Mouse (Mus musculus) brain, embryonic 14.5 days (tissue): ENCODE measurements around the gene Picalm. TPM values are rescaled to one million over a fixed set of nuclear protein-coding genes. Genes with fewer than 3 reads are reported as not detected.
A peak's percentile ranks its signal among the peaks of the same experiment; 100 is the strongest.

Experiments used
- DNase-seq: peaks from one replicate; pipeline ENCODE4 v3.0.0-alpha.2; 2011; ENCODE audit warnings: low read depth
- CTCF ChIP-seq: fragments of 200-500 bp; IDR thresholded peaks from 2 replicates; pipeline ENCODE4 v1.5.1; 2012; ENCODE audit warnings: inconsistent platforms, mild to moderate bottlenecking, moderate library complexity, borderline replicate concordance; ENCODE audit not compliant: insufficient read depth, insufficient read length; ENCODE audit errors: extremely low read depth
- POLR2A ChIP-seq: fragments of 200-500 bp; IDR thresholded peaks from 2 replicates; pipeline ENCODE4 v1.6.1; 2012; ENCODE audit warnings: mild to moderate bottlenecking, inconsistent platforms, borderline replicate concordance; ENCODE audit not compliant: poor library complexity, insufficient read depth, insufficient read length, severe bottlenecking; ENCODE audit errors: extremely low read depth
- polyA plus RNA-seq: library from polyadenylated mRNA; depleted of rRNA; stranded (reverse); fragments of >200 nt; gene quantifications from 2 replicates; pipeline ENCODE4 v1.2.3, GENCODE M21; 2012; rRNA removed

Gene Picalm
- polyA plus RNA-seq: 182 and 193 TPM in 2 replicates

DNA sequence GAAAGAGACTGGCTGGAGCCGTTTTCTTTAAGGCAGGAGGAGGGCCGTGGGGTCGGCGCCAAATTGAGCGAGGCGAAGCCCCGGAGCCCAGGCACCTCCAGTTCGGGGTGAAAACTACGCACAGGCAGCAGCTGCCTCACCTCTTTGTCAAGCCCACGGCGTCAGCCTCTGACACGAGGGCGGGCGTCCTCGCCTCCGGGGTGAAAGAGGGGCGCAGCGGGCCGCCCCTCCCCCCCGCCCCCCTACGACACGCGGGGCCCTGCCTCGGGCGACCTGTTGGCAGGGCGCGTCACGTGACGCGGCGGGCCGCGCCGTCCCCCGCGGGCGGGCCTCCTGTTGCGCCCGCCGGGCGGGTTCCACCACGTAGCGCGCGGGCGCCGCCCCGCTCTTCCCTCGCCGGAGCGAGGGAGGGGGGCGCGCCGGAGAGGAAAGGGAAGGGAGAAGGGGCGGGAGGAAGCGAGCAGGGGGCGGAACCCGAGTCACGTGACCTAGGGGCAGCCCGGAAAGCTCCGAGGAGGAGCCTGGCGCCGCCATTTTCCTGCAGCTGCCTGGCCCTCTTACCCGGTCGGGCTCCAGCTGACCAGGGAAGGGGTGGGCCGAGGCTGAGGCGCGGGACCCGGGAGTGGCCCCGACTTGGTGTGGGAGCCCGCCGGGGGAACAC is at the start of gene Picalm:
Gene Picalm (plus strand): TSS at position 482 of the 661 bp plus-strand sequence.
- DNase-seq: peak; percentile 98
- TF ChIP-seq CTCF (no peak), POLR2A (no peak; the same call in none of the 2 replicates)

DNA sequence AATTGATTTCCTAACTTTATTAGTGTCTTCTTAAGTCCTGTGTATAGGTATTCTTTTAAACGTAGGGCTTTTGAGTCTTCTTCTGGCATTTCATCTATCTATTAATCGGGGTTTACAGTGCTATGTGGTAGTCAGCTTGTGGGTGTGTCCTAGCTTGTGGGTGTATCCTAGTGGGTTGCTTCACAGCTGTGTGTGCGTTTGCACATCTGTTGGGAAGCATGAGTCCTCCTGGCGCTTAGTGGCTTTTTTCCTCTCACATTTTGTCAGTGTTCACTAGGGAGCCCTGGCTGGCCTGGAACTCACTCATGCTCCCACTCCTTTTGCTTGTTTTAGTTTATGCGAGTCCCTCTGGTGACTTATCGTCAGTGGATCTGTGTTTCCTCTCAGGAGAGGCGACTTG is 46.2 kb upstream of the Picalm start:
- no peak for TF ChIP-seq CTCF
- TF ChIP-seq POLR2A: no peak
- DNase-seq: no peak

DNA sequence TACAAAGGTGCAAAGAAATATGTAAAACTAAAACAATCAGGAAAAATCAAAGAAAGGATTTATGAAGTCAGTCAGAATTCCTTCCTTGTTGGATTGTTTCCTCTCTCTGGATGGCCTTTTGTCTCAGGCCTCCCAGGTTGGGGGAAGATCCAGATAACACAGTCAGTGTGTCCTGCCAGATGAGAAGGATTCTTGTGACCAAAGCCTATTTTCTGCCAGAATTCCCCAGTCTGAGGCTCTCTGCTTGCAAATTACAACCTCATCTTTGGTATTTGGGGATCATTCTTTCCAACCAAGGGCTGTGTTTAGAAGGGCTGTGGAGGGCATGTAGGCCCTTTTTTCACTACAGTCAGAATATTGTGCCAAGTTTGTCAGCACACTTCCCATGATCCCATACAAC is 45.5 kb upstream of the Picalm start:
- TF ChIP-seq CTCF: no peak
- no peak for TF ChIP-seq POLR2A
- no peak for DNase-seq

DNA sequence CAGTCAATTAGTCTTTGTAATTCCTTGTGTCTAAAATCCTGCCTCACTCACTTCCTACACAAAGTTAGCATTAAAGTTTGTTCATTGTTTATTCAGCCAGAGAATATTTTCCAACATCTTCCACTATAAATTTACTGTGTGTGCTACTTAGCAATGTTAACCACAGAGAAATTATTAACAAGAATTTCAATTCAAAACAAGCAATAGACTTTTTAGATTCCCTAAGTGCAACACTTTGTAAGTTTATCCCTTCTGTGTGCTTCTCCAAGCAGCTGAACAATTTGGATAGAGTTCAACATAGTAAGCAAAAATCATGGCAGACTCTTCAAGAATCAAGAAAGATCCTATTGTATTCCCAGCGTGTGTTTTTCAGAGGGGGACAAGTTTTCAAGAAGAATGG is 44.3 kb upstream of the Picalm start:
- TF ChIP-seq POLR2A (no peak), CTCF (no peak)
- no peak for DNase-seq

DNA sequence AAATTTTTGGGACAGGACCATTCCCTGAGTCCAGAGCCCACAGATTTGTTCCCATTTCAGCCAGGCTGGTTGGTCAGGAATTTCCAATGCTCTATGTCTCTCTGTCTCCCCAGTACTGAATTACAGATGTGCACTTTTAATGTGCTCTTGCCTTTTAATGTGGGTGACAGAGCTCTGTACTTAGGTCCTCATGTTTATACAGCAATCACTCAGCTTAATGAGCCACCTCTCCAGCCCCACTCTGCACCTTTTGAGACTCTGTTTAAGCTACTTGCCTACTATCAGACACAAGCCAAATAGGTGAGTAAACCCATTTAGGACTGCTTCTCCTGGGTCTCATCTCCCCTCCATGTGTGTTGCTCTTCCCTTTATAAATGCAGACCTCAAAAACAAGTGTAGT is 43.2 kb upstream of the Picalm start:
- DNase-seq: no peak
- TF ChIP-seq POLR2A (no peak), CTCF (no peak)

DNA sequence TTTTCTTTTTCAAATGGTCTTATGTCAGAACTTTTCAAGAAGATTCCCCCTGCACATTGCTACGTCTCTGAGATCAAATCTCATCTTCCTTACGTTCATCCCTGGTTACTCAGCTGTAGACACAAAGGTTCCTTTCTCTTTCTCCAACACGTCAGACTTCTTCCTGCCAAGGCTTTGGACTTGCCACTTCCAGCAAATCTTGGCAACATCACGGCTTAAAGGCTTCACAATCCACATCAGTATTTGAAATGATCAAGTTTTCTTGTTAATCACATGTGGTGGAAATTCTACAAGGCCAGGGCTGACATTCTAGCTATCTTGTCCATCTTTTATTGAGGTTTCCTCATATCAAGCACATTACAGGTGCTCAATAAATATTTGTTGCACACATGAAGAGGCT is 39.0 kb upstream of the Picalm start:
- TF ChIP-seq POLR2A (no peak), CTCF (no peak)
- DNase-seq: no peak

DNA sequence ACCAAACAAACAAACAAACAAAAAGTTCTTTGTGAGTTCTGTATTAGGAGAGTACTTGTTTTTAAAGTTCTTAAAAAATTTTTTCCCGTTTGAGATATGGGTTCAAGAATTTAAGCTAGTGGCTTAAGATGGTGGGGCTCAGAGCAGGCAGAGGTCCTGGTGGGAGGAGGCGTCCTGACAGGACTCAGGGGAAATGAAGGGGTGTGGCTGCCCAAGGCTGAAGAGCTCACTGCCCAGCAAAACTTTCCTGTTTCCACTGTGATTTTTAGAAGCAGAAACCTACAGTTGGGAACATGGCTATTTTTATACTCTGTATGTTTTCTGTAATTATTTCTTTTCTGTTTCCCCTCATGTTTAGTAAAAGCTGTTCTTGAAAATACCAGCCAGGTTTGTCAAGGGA is 38.3 kb upstream of the Picalm start:
- TF ChIP-seq POLR2A (no peak), CTCF (no peak)
- no peak for DNase-seq

DNA sequence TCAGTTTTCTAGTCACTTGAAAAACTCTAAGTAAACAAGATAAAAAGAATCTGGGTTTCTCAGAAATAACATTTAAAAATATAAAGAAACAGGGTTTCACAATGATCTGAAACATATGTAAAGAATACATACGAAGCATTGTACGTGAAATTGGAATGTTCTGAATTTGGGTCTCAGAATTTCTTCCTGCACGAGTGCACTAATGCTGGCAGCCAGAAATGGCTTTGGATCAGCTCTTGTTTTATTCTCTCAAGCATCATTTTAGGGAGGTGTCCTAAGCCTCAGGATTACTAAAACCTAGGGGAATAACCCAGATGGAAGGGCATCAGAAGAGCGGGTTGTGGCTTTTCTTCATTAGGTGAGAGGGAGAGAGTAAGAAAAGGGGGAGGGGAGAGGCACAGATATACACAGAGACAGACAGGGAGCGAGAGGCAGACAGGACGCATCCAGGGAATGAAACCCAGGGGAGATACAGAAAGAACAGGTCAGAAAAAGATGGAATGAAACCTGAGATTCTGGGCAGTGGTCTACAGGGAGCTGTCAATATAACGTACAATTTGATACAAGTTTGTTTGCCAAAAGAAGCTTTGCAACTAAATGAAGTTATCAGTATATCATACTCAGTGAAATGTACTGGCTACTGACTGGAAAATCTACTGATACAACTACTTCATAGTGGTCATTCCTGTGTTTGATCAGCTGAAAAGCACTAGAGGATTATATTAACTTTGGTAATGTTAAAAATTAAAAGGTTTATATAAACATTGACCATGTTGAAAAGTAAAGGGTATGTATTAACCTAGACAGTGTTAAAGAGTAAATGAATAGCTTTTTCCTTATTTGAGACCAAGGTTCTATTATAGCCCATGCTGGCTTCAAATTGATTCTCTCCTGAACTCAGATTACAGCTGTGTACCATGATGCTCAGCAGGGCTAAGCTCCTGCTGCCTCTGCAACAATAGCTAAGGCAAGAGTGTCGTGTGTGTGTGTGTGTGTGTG is 37.3 kb upstream of the Picalm start:
- DNase-seq: no peak

DNA sequence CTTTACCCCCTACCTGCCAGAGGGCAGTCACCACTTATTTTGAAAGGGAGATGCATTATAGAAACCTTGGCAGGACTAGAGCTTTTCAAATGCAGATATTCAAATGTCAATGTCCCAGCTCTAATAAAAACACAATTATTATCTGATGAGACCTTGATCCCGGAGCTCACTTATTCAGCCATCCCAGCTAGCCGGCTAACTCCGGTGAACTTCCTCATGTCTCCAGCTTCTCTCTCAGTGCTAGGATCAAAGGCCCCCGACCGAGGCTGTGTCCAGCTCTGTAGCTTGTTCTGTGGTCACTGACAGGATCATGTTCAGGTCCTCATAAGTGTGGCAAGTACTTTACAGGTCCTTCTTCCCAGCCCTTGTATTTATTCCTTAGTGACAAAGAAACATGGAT is 34.9 kb upstream of the Picalm start:
- TF ChIP-seq POLR2A (no peak), CTCF (no peak)
- DNase-seq: no peak

More for the DNA sequence above, 37.3 kb upstream of the Picalm start:
- TF ChIP-seq CTCF (no peak), POLR2A (no peak)

DNA sequence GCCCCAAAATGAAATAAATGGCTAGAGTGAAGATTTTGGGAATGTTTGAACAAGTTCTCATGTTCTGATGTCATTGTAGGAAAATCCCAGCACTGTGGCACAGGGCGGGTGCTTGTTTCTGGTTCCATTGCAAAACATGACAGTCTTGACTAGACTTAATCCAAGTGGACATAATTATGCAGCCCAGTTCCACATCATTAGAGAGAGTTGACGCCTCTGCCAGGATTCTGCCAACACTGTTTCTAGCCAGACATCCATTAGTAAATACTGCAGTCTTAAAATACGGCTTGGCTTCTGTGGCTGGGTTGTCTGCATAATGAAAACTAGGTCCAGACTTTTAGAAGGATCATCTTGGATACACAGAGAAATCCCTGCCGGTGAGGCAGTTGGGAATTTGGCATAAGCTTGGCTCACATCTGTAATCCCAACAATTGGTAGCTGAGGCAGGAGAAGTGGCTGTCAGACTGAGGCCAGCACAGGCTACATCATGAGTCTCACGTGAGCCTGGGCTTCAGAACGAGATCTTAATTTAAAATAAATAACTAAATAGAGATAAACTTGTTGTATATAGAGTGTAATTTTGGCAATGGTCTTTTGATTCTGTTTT is 34.1 kb upstream of the Picalm start:
- peak; percentile 92 for DNase-seq
- TF ChIP-seq CTCF (no peak), POLR2A (no peak)

DNA sequence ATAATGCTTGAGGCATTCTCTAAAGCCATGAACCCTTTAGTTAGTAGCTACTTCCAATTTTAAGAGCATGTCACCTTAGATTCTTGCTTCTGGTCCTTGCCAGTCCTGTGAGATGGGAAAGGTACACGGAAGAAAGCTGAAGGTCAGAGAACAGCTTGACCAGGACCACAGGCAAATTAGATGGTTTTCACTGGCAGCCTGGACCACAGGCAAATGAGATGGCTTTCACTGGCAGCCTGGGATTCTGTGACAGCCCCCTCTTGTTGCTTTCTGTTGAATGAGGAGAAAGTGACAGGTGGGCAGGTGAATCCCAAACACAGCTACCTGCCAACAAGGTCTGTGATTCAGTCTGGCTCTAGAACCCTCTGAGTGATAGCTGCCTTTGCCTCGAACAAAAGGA is 33.4 kb upstream of the Picalm start:
- no peak for TF ChIP-seq CTCF
- TF ChIP-seq POLR2A: no peak
- no peak for DNase-seq
